Mouse (Mus musculus): ENCODE measurements around the gene Rin1. TPM values are rescaled to one million over a fixed set of nuclear protein-coding genes. Genes with fewer than 3 reads are reported as not detected.

Gene Rin1
- total RNA-seq, 1 experiment, result 16.5 TPM

GRCm38 (mm10) chr19:5073028-5073427 is 22.7 kb downstream of the Rin1 start:
- DNase-seq (ENCODE audit: low read depth, low spot score), result peak; percentile 68
- Histone ChIP-seq H3K27ac (ENCODE audit: insufficient read depth, low read depth, low read length, poor library complexity, severe bottlenecking) (peak overlapping the region; percentile 37; the same call in 1 of the 2 replicates), H3K9me3 (ENCODE audit: control insufficient read depth, insufficient read depth, low read depth, low read length) (no peaks in the 10 kb centered on the region), H3K36me3 (ENCODE audit: control insufficient read depth, insufficient read depth, low read length, poor library complexity, severe bottlenecking) (no peaks in the 10 kb centered on the region), H3K4me1 (ENCODE audit: control insufficient read depth in 2 of 2, insufficient read depth in 2 of 2, low read length in 2 of 2, poor library complexity in 1 of 2) (peaks cover 7 to 19% of the 10 kb centered on the region in 2 experiments; a peak in 3 of 4 replicates), H3K9ac (ENCODE audit: insufficient read depth, low read depth, low read length, poor library complexity, severe bottlenecking) (peak overlapping the region; percentile 39; the same call in 1 of the 2 replicates), H3K4me3 (ENCODE audit: insufficient read depth in 1 of 2, low read depth in 1 of 2, low read length in 2 of 2, poor library complexity in 1 of 2, severe bottlenecking in 1 of 2) (peak overlapping the region; percentile 64 to 68)
- no peak for TF ChIP-seq HCFC1 (IDR thresholded peaks at IDR 0.05; ENCODE audit: borderline replicate concordance, insufficient read depth, low read length)
- 0 out of 2 replicates have a peak, but pooled peaks have one; percentile 5 for TF ChIP-seq ZC3H11A (IDR thresholded peaks at IDR 0.05; ENCODE audit: borderline replicate concordance, low read depth, low read length)
- in situ Hi-C loops (cut with MboI; ENCODE audit: low sequenced_read_pairs in 2 of 2, unreplicated experiment in 2 of 2), result no loop called here

GRCm38 (mm10) chr19:5073518-5073917 is 23.2 kb downstream of the Rin1 start:
- Histone ChIP-seq H3K9ac (ENCODE audit: insufficient read depth, low read depth, low read length, poor library complexity, severe bottlenecking) (no peak overlapping the region), H3K36me3 (ENCODE audit: control insufficient read depth, insufficient read depth, low read length, poor library complexity, severe bottlenecking) (no peaks in the 10 kb centered on the region), H3K27ac (ENCODE audit: insufficient read depth, low read depth, low read length, poor library complexity, severe bottlenecking) (no peak overlapping the region), H3K4me1 (ENCODE audit: control insufficient read depth in 2 of 2, insufficient read depth in 2 of 2, low read length in 2 of 2, poor library complexity in 1 of 2) (peaks cover 7 to 15% of the 10 kb centered on the region in 2 experiments; a peak in 3 of 4 replicates), H3K4me3 (ENCODE audit: insufficient read depth in 1 of 2, low read depth in 1 of 2, low read length in 2 of 2, poor library complexity in 1 of 2, severe bottlenecking in 1 of 2) (no peak overlapping the region), H3K9me3 (ENCODE audit: control insufficient read depth, insufficient read depth, low read depth, low read length) (no peaks in the 10 kb centered on the region)
- no peak for DNase-seq (ENCODE audit: low read depth, low spot score)
- in situ Hi-C loops (cut with MboI; ENCODE audit: low sequenced_read_pairs in 2 of 2, unreplicated experiment in 2 of 2), result no loop called here
- TF ChIP-seq HCFC1 (IDR thresholded peaks at IDR 0.05; ENCODE audit: borderline replicate concordance, insufficient read depth, low read length), result no peak
- no peak for TF ChIP-seq ZNF384 (IDR thresholded peaks at IDR 0.05; ENCODE audit: low read depth, low read length)
- TF ChIP-seq ZC3H11A (IDR thresholded peaks at IDR 0.05; ENCODE audit: borderline replicate concordance, low read depth, low read length), result no peak
- no peak for TF ChIP-seq MAFK (IDR thresholded peaks at IDR 0.05; ENCODE audit: insufficient read depth, low read depth, low read length)
- no peak for TF ChIP-seq CHD2 (IDR thresholded peaks at IDR 0.05; ENCODE audit: low read depth, low read length)

- no peaks in the 10 kb centered on the region for H3K36me3 ChIP-seq (ENCODE audit: control insufficient read depth, insufficient read depth, low read length, poor library complexity, severe bottlenecking)
- H3K27ac ChIP-seq (ENCODE audit: insufficient read depth, low read depth, low read length, poor library complexity, severe bottlenecking), result no peak overlapping the region
- no peak for DNase-seq (ENCODE audit: low read depth, low spot score)
- no peaks in the 10 kb centered on the region for H3K9me3 ChIP-seq (ENCODE audit: control insufficient read depth, insufficient read depth, low read depth, low read length)
- no peak overlapping the region for H3K9ac ChIP-seq (ENCODE audit: insufficient read depth, low read depth, low read length, poor library complexity, severe bottlenecking)
- peaks cover 0 to 7% of the 10 kb centered on the region in 2 experiments; a peak in 1 of 4 replicates for H3K4me1 ChIP-seq (ENCODE audit: control insufficient read depth in 2 of 2, insufficient read depth in 2 of 2, low read length in 2 of 2, poor library complexity in 1 of 2)
- TF ChIP-seq HCFC1 (IDR thresholded peaks at IDR 0.05; ENCODE audit: borderline replicate concordance, insufficient read depth, low read length) (no peak), ZC3H11A (IDR thresholded peaks at IDR 0.05; ENCODE audit: borderline replicate concordance, low read depth, low read length) (no peak), CHD2 (IDR thresholded peaks at IDR 0.05; ENCODE audit: low read depth, low read length) (no peak), ZNF384 (IDR thresholded peaks at IDR 0.05; ENCODE audit: low read depth, low read length) (no peak), MAFK (IDR thresholded peaks at IDR 0.05; ENCODE audit: insufficient read depth, low read depth, low read length) (no peak)
- in situ Hi-C loops (cut with MboI; ENCODE audit: low sequenced_read_pairs in 2 of 2, unreplicated experiment in 2 of 2), result no loop called here
- no peak overlapping the region for H3K4me3 ChIP-seq (ENCODE audit: insufficient read depth in 1 of 2, low read depth in 1 of 2, low read length in 2 of 2, poor library complexity in 1 of 2, severe bottlenecking in 1 of 2)
Observed at GRCm38 (mm10) chr19:5079279-5079678, 29.0 kb downstream of the Rin1 start.

- Histone ChIP-seq H3K4me1 (ENCODE audit: control insufficient read depth in 2 of 2, insufficient read depth in 2 of 2, low read length in 2 of 2, poor library complexity in 1 of 2) (peaks cover 0 to 11% of the 10 kb centered on the region in 2 experiments; a peak in 2 of 4 replicates), H3K9me3 (ENCODE audit: control insufficient read depth, insufficient read depth, low read depth, low read length) (no peaks in the 10 kb centered on the region), H3K36me3 (ENCODE audit: control insufficient read depth, insufficient read depth, low read length, poor library complexity, severe bottlenecking) (no peaks in the 10 kb centered on the region), H3K9ac (ENCODE audit: insufficient read depth, low read depth, low read length, poor library complexity, severe bottlenecking) (no peak overlapping the region), H3K4me3 (ENCODE audit: insufficient read depth in 1 of 2, low read depth in 1 of 2, low read length in 2 of 2, poor library complexity in 1 of 2, severe bottlenecking in 1 of 2) (peak overlapping the region; percentile 38 to 49), H3K27ac (ENCODE audit: insufficient read depth, low read depth, low read length, poor library complexity, severe bottlenecking) (no peak overlapping the region)
- TF ChIP-seq MAFK (IDR thresholded peaks at IDR 0.05; ENCODE audit: insufficient read depth, low read depth, low read length) (no peak), ZNF384 (IDR thresholded peaks at IDR 0.05; ENCODE audit: low read depth, low read length) (no peak), CHD2 (IDR thresholded peaks at IDR 0.05; ENCODE audit: low read depth, low read length) (no peak), ZC3H11A (IDR thresholded peaks at IDR 0.05; ENCODE audit: borderline replicate concordance, low read depth, low read length) (no peak), HCFC1 (IDR thresholded peaks at IDR 0.05; ENCODE audit: borderline replicate concordance, insufficient read depth, low read length) (no peak)
- DNase-seq (ENCODE audit: low read depth, low spot score), result no peak
- in situ Hi-C loops (cut with MboI; ENCODE audit: low sequenced_read_pairs in 2 of 2, unreplicated experiment in 2 of 2), result no loop called here
Observed at GRCm38 (mm10) chr19:5082005-5082404, 31.7 kb downstream of the Rin1 start.

- Histone ChIP-seq H3K4me1 (ENCODE audit: control insufficient read depth in 2 of 2, insufficient read depth in 2 of 2, low read length in 2 of 2, poor library complexity in 1 of 2) (peaks cover 0 to 15% of the 10 kb centered on the region in 2 experiments; a peak in 2 of 4 replicates), H3K4me3 (ENCODE audit: insufficient read depth in 1 of 2, low read depth in 1 of 2, low read length in 2 of 2, poor library complexity in 1 of 2, severe bottlenecking in 1 of 2) (peak overlapping the region; percentile 38 to 49; a peak in 3 of 4 replicates), H3K9ac (ENCODE audit: insufficient read depth, low read depth, low read length, poor library complexity, severe bottlenecking) (no peak overlapping the region), H3K36me3 (ENCODE audit: control insufficient read depth, insufficient read depth, low read length, poor library complexity, severe bottlenecking) (no peaks in the 10 kb centered on the region), H3K9me3 (ENCODE audit: control insufficient read depth, insufficient read depth, low read depth, low read length) (no peaks in the 10 kb centered on the region), H3K27ac (ENCODE audit: insufficient read depth, low read depth, low read length, poor library complexity, severe bottlenecking) (no peak overlapping the region)
- no peak for TF ChIP-seq ZC3H11A (IDR thresholded peaks at IDR 0.05; ENCODE audit: borderline replicate concordance, low read depth, low read length)
- no peak for TF ChIP-seq ZNF384 (IDR thresholded peaks at IDR 0.05; ENCODE audit: low read depth, low read length)
- no peak for TF ChIP-seq CHD2 (IDR thresholded peaks at IDR 0.05; ENCODE audit: low read depth, low read length)
- no peak for TF ChIP-seq MAFK (IDR thresholded peaks at IDR 0.05; ENCODE audit: insufficient read depth, low read depth, low read length)
- TF ChIP-seq HCFC1 (IDR thresholded peaks at IDR 0.05; ENCODE audit: borderline replicate concordance, insufficient read depth, low read length), result no peak
- in situ Hi-C loops (cut with MboI; ENCODE audit: low sequenced_read_pairs in 2 of 2, unreplicated experiment in 2 of 2), result no loop called here
- no peak for DNase-seq (ENCODE audit: low read depth, low spot score)
Observed at GRCm38 (mm10) chr19:5082596-5082995, 32.3 kb downstream of the Rin1 start.

All from ES-E14 (cell line).